Mouse (Mus musculus): Measurements from ENCODE around the gene Gm7954.
"Not testable (repeated sequence)": the region's sequence is repeated elsewhere in the genome, so short reads cannot be mapped to it uniquely, and the experiment has no call there.

Gm7954 gene

GRCm38 (mm10) chr14:41453418-41453817 lies at the start of gene Gm7954:
Gene Gm7954, minus strand, starts transcription at chr14:41453518.
- in situ Hi-C loops (cut with MboI; ENCODE audit: low pct_unique_long_range_greater_than_20kb in 1 of 2, low sequenced_read_pairs in 2 of 2, unreplicated experiment in 1 of 2): not testable (repeated sequence)

GRCm38 (mm10) chr14:41489385-41489784 lies 36.1 kb upstream of the Gm7954 start, which contains the start of gene Gm3486:
Gene Gm3486, minus strand, starts transcription at chr14:41489485.
- in situ Hi-C loops (cut with MboI; ENCODE audit: low pct_unique_long_range_greater_than_20kb in 1 of 2, low sequenced_read_pairs in 2 of 2, unreplicated experiment in 1 of 2): not testable (repeated sequence)

GRCm38 (mm10) chr14:41425393-41426075 lies 27.8 kb downstream of the Gm7954 start:
- in situ Hi-C loops (cut with MboI; ENCODE audit: low pct_unique_long_range_greater_than_20kb in 1 of 2, low sequenced_read_pairs in 2 of 2, unreplicated experiment in 1 of 2): not testable (repeated sequence)

- in situ Hi-C loops (cut with MboI; ENCODE audit: low pct_unique_long_range_greater_than_20kb in 1 of 2, low sequenced_read_pairs in 2 of 2, unreplicated experiment in 1 of 2): not testable (repeated sequence)
These were observed 28.6 kb downstream of the Gm7954 start for GRCm38 (mm10) chr14:41424694-41425093.

- in situ Hi-C loops (cut with MboI; ENCODE audit: low pct_unique_long_range_greater_than_20kb in 1 of 2, low sequenced_read_pairs in 2 of 2, unreplicated experiment in 1 of 2): not testable (repeated sequence)
These were observed 45.1 kb downstream of the Gm7954 start, which contains the start of gene Gm6482 for GRCm38 (mm10) chr14:41408181-41408580. Gene Gm6482, minus strand, starts transcription at chr14:41408281.

Data from mouse embryonic stem cell (cell line).